Mouse (Mus musculus) forebrain, embryonic 11.5 days (tissue): ENCODE measurements at regions not wholly inside any gene's neighbourhood (a gene's known extent, or its start where the extent isn't known, plus 50 kb on each side); places are given as distances from the start of the nearest gene placed in this dataset.

ENCODE experiments used
- ATAC-seq: fragments of 200-750 bp; cut with Nextera tagmentation; replicated peaks from 2 replicates; pipeline ENCODE4 v1.8.0; 2017; ENCODE audit warnings: moderate TSS enrichment; ENCODE audit not compliant: low FRiP score
- DNase-seq: peaks from one replicate; pipeline ENCODE4 v3.0.0-alpha.2; 2017; ENCODE audit warnings: low spot score
- H3K27ac ChIP-seq: fragments of 300-500 bp; sonication (generic); 2 replicates; pipeline ENCODE4 v1.5.1; 2014; ENCODE audit warnings: low read depth, low read length
- H3K27me3 ChIP-seq: fragments of 300-500 bp; sonication (generic); 2 replicates; pipeline ENCODE4 v1.6.1; 2014; ENCODE audit warnings: mild to moderate bottlenecking, low read length, mixed read lengths; ENCODE audit not compliant: control insufficient read depth, insufficient read depth
- H3K36me3 ChIP-seq: fragments of 300-500 bp; sonication (generic); 2 replicates; pipeline ENCODE4 v1.6.1; 2014; ENCODE audit warnings: mild to moderate bottlenecking, low read length, moderate library complexity, mixed read lengths; ENCODE audit not compliant: control insufficient read depth, insufficient read depth
- H3K4me1 ChIP-seq: fragments of 300-500 bp; sonication (generic); replicated peaks from 2 replicates; pipeline ENCODE4 v1.6.1; 2014; ENCODE audit warnings: low read length, mixed read lengths; ENCODE audit not compliant: control insufficient read depth, insufficient read depth
- H3K4me2 ChIP-seq: fragments of 300-500 bp; sonication (generic); 2 replicates; pipeline ENCODE4 v1.6.1; 2014; ENCODE audit warnings: low read depth, mild to moderate bottlenecking, low read length, moderate library complexity, mixed read lengths; ENCODE audit not compliant: severe bottlenecking
- H3K4me3 ChIP-seq: fragments of 300-500 bp; sonication (generic); 2 replicates; pipeline ENCODE4 v1.5.1; 2014; ENCODE audit warnings: low read depth, low read length
- H3K9ac ChIP-seq: fragments of 300-500 bp; sonication (generic); 2 replicates; pipeline ENCODE4 v1.6.1; 2014; ENCODE audit warnings: low read length
- H3K9me3 ChIP-seq: fragments of 300-500 bp; sonication (generic); 2 replicates; pipeline ENCODE4 v1.6.1; 2016; ENCODE audit warnings: low read length, mixed read lengths; ENCODE audit not compliant: control insufficient read depth
- WGBS: fragments of 180-500 bp; shearing (Covaris S2); extraction: QIAGEN DNeasy Blood & Tissue Kit; methylation state at CpG from one replicate; pipeline ENCODE4 v1.1.7; 2014; 5-methylcytosine and 5-hydroxymethylcytosine counted together

DNA sequence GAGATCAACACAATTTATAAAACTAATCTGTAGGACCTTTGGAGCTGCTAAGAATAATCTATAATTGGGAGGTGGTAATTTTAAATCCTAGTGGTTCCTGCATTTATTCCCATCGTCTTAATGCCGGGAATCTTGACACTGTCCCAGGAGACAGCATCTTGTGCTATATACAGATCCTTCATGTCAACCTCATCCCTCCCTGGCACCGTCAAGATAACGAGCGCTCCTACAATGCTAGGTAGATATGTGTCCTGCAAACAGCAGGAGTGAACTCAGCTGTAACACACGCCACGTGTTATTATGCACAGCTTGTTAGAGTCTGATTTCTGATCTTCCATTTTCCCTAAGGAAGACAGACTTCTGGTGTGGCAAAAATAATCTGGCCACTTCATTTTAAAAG is 237.0 kb upstream of the Cnr1 start:
- no peaks in the 10 kb centered on the region for H3K27me3 ChIP-seq
- H3K36me3 ChIP-seq, result no peaks in the 10 kb centered on the region
- no peak overlapping the region for H3K4me2 ChIP-seq
- no peak overlapping the region for H3K27ac ChIP-seq
- 65% methylated on average over 7 of the region's 7 CpGs for WGBS
- no peak overlapping the region for H3K4me3 ChIP-seq
- H3K4me1 ChIP-seq, result peaks cover 1% of the 10 kb centered on the region; the same call in 1 of the 2 replicates
- ATAC-seq (no peak), DNase-seq (no peak)
- H3K9me3 ChIP-seq, result no peaks in the 10 kb centered on the region
- H3K9ac ChIP-seq, result no peak overlapping the region

DNA sequence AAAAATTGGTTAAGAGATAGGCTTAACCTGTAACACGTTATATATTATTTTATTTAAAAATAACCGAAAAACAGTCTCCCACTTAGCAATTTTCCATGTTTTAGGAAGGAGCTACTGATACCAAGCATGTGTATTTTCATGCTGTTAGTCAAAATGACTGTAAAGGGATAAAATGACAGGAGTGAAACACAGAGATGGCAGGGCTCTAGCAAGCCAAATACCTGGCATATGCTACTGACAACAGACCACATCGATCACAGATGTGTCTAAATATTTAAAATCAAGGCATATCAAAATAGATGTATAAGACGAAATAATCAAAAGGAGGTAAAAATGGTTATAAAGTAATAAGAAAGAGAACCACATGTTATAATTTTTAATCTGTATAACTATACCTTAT is 231.0 kb upstream of the Cnr1 start:
- Histone ChIP-seq H3K4me1 (no peaks in the 10 kb centered on the region), H3K36me3 (no peaks in the 10 kb centered on the region), H3K4me3 (no peak overlapping the region), H3K9me3 (no peaks in the 10 kb centered on the region), H3K9ac (no peak overlapping the region), H3K27ac (no peak overlapping the region), H3K27me3 (no peaks in the 10 kb centered on the region), H3K4me2 (no peak overlapping the region)
- ATAC-seq (no peak), DNase-seq (no peak)
- 91% methylated on average over 4 of the region's 4 CpGs for WGBS

DNA sequence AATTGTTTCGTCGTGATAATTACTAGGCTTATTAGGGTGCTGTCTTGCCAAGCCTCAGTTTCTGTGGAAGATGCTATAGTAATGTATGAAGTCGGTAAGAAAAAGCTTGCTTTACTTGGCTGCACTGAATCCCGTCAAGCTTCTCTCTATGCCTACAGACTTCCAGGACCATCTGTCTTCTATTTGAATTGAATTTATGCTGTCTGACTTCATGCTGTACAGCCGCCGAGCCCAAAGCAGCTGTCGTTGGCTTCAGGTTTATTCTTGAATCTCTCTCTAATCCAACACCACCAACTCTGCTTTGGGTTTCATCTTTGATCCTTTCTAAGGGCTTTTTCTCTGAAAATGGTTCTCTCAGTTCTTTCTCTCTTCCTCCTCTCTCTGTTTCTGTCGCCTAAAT is 227.4 kb upstream of the Cnr1 start:
- WGBS, result 84% methylated on average over 8 of the region's 8 CpGs
- ATAC-seq (no peak), DNase-seq (no peak)
- H3K9me3 ChIP-seq, result no peaks in the 10 kb centered on the region
- no peak overlapping the region for H3K4me2 ChIP-seq
- H3K27me3 ChIP-seq, result no peaks in the 10 kb centered on the region
- H3K36me3 ChIP-seq, result no peaks in the 10 kb centered on the region
- H3K9ac ChIP-seq, result no peak overlapping the region
- H3K4me3 ChIP-seq, result no peak overlapping the region
- H3K27ac ChIP-seq, result no peak overlapping the region
- no peaks in the 10 kb centered on the region for H3K4me1 ChIP-seq

DNA sequence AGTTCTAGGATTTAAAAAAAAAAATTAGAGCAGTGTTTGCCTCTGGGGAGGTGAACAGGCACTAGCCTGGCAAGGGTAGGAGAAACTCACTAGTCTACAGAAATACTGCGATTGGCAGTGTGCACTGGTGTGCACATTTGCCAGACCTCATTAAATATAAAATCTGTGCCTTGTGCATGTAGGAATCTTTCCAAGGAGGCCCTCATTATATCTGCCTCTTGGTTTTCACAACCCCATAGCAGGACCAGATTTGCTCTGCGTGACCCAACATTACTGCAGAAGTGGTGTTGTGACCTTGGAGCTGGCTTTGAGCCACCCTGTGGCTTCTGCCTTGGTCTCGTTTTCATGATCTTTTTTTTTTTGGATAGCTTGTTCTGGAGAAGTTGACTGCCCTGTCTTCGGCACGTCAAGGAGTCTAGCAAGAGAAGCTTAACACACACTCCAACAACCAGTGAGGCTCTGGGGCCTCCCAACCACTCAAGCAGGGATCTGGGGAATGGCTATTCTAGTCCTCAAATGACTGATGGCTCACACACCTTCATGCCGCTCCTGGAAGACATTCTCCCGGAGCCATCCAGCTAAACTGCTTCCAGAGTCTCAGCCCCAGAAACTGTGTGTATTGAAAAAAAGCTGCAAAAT is 222.2 kb upstream of the Cnr1 start:
- WGBS, result 87% methylated on average over 7 of the region's 7 CpGs
- no peaks in the 10 kb centered on the region for H3K4me1 ChIP-seq
- no peaks in the 10 kb centered on the region for H3K27me3 ChIP-seq
- DNase-seq (no peak), ATAC-seq (no peak)
- no peaks in the 10 kb centered on the region for H3K36me3 ChIP-seq
- H3K4me2 ChIP-seq, result no peak overlapping the region
- no peaks in the 10 kb centered on the region; the same call in 1 of the 2 replicates for H3K9me3 ChIP-seq
- H3K4me3 ChIP-seq, result no peak overlapping the region
- no peak overlapping the region for H3K27ac ChIP-seq
- no peak overlapping the region for H3K9ac ChIP-seq

DNA sequence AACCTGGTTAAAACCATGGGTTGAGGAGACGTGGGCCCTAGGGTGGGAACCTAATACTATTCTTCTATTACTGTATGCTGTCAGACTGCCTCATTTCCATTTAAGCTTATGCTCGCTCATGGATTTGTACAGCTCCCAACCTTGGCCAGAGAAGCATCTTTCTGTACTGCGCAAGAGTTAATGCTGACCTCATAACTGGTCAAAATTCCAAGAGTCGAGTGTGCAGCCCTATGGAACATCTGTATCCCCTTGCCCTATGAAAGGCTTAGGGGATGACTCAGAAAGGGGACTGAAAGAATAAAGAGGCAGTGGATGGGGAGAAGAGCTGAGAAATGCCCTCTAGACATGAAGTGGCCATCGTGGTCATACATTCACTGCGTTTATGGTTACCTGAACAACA is 218.7 kb upstream of the Cnr1 start:
- no peaks in the 10 kb centered on the region for H3K27me3 ChIP-seq
- H3K9me3 ChIP-seq, result no peaks in the 10 kb centered on the region; the same call in 1 of the 2 replicates
- H3K9ac ChIP-seq, result no peak overlapping the region
- no peak for DNase-seq
- H3K4me1 ChIP-seq, result no peaks in the 10 kb centered on the region
- no peak overlapping the region for H3K4me2 ChIP-seq
- H3K4me3 ChIP-seq, result no peak overlapping the region
- no peak for ATAC-seq
- WGBS, result 95% methylated on average over 6 of the region's 6 CpGs
- H3K36me3 ChIP-seq, result no peaks in the 10 kb centered on the region
- H3K27ac ChIP-seq, result no peak overlapping the region

DNA sequence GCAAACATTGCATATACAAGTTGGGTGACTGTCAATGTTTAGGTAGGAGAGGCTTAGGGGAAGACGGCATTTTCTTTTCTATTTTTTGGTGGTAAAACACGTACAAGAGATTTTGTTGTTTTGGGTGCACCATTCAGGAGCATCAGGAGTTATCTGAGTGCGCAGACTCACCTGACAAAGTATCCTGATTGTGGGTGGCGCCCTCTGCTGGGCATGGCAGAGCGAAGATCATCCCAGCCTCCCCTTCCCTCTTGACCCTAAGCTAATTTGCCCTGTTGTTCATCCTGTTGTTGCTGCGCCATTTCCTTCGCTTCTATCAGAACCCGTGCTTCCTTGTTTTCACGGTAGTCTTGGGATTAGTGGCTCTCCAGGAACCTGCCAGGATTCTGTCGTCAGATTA is 217.6 kb upstream of the Cnr1 start:
- Histone ChIP-seq H3K4me1 (no peaks in the 10 kb centered on the region), H3K27ac (no peak overlapping the region), H3K36me3 (no peaks in the 10 kb centered on the region), H3K27me3 (no peaks in the 10 kb centered on the region), H3K9ac (no peak overlapping the region), H3K4me3 (no peak overlapping the region), H3K9me3 (no peaks in the 10 kb centered on the region; the same call in 1 of the 2 replicates), H3K4me2 (no peak overlapping the region)
- WGBS, result 46% methylated on average over 10 of the region's 10 CpGs
- ATAC-seq (no peak), DNase-seq (no peak)

DNA sequence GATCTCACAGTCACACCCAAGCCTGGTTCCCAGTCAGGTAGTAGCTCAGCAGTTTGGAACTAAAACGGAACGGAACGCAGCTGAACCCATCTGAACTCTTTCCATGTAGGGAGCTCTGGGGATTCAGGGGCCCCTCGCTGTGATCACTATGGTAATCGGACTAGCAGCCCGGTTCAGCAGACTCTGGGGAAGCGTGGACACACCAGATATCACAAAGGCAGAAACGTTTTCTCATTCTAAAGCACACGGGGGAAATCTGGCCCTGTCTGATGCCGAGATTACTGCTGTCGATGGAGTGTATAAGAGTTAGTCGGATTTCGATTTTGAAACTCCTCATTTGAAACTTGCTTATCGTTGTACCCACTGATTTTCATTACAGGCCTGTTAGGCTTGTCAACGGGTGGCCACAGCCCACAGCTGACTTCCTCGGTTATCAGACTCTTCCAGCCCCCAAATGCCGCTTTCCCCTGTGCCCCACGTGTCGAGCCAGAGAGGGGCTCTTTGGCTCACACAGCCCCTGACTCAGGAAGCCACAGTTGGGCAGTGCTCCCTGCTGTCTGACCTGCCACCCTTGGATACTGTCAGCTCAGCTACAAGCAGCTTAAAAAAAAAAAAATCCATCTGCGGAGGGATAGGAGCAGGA is 207.8 kb upstream of the Cnr1 start:
- Histone ChIP-seq H3K4me1 (no peaks in the 10 kb centered on the region), H3K9ac (no peak overlapping the region), H3K27ac (no peak overlapping the region), H3K27me3 (no peaks in the 10 kb centered on the region), H3K9me3 (no peaks in the 10 kb centered on the region), H3K4me3 (no peak overlapping the region), H3K4me2 (no peak overlapping the region), H3K36me3 (no peaks in the 10 kb centered on the region)
- ATAC-seq, result no peak
- WGBS, result 41% methylated on average over 20 of the region's 20 CpGs
- DNase-seq, result no peak

DNA sequence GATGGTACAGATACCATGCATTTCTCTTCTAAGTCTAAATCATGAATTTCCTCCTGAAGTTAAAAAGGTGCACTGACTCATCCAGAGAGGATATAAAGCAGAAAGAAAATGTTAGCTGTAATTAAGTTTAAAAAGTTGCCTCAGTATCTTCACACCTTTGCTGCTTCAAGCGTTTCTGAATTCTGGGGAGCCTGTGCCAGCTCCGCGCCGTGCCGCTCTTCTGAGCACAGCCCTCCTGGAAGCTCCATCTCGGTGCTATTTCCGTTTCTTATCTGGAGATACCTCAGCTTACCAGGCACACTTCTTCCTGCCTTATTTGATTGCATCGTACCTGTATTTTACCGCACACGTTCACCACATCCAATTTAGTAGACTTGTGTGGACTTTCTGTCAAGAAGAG is 203.4 kb upstream of the Cnr1 start:
- no peak overlapping the region for H3K9ac ChIP-seq
- H3K27ac ChIP-seq, result no peak overlapping the region
- no peaks in the 10 kb centered on the region for H3K27me3 ChIP-seq
- no peak for DNase-seq
- no peaks in the 10 kb centered on the region for H3K9me3 ChIP-seq
- no peak overlapping the region for H3K4me2 ChIP-seq
- no peak overlapping the region for H3K4me3 ChIP-seq
- H3K36me3 ChIP-seq, result no peaks in the 10 kb centered on the region
- no peaks in the 10 kb centered on the region for H3K4me1 ChIP-seq
- WGBS, result 89% methylated on average over 10 of the region's 10 CpGs
- no peak for ATAC-seq

DNA sequence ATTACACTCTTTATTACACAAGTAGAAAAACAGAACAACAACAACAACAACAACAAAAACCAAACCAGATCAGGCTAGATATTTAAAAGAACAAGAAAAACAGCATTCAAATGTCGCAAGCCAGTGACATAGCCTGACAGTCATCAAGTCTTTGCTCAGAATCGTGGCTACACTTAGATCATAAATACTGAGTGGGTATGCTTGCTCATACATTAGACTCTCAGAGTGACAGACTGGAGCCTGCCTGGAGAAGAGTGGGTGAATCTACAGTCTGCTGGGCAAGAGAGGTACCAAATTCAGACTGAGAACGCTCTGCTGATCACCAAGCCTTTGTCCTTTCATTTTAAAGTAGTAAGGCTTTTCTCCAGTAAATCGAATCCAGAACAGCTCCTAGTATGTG is 202.4 kb upstream of the Cnr1 start:
- H3K36me3 ChIP-seq, result no peaks in the 10 kb centered on the region
- H3K4me1 ChIP-seq, result no peaks in the 10 kb centered on the region
- no peak overlapping the region for H3K9ac ChIP-seq
- H3K27ac ChIP-seq, result no peak overlapping the region
- no peak overlapping the region for H3K4me2 ChIP-seq
- no peak for ATAC-seq
- no peak overlapping the region for H3K4me3 ChIP-seq
- no peak for DNase-seq
- H3K27me3 ChIP-seq, result no peaks in the 10 kb centered on the region
- H3K9me3 ChIP-seq, result no peaks in the 10 kb centered on the region
- 90% methylated on average over 4 of the region's 4 CpGs for WGBS
